Mouse (Mus musculus) intestine, postnatal 0 days (tissue): ENCODE data around the gene Ppme1. TPM values are rescaled to one million over a fixed set of nuclear protein-coding genes. Genes with fewer than 3 reads are reported as not detected.

Experiments used
- ATAC-seq: fragments of 200-750 bp; cut with Nextera tagmentation; 2 replicates; pipeline ENCODE4 v1.8.0; 2017; ENCODE audit warnings: mild to moderate bottlenecking, moderate TSS enrichment, moderate library complexity
- H3K27ac ChIP-seq: fragments of 300-500 bp; sonication (generic); 2 replicates; pipeline ENCODE4 v1.5.1; 2014; ENCODE audit warnings: mild to moderate bottlenecking, low read depth, low read length, moderate library complexity
- H3K27me3 ChIP-seq: fragments of 300-500 bp; sonication (generic); replicated peaks from 2 replicates; pipeline ENCODE4 v1.6.1; 2014; ENCODE audit warnings: low read length, mixed read lengths; ENCODE audit not compliant: control insufficient read depth, insufficient read depth
- H3K36me3 ChIP-seq: fragments of 300-500 bp; sonication (generic); 2 replicates; pipeline ENCODE4 v1.6.1; 2014; ENCODE audit warnings: mild to moderate bottlenecking, moderate library complexity; ENCODE audit not compliant: control insufficient read depth, insufficient read depth
- H3K4me1 ChIP-seq: fragments of 300-500 bp; sonication (generic); replicated peaks from 2 replicates; pipeline ENCODE4 v1.6.1; 2014; ENCODE audit warnings: antibody characterized with exemption, low read length, mixed read lengths; ENCODE audit not compliant: control insufficient read depth, insufficient read depth
- H3K4me2 ChIP-seq: fragments of 300-500 bp; sonication (generic); replicated peaks from 2 replicates; pipeline ENCODE4 v1.6.1; 2014; ENCODE audit warnings: low read depth, mild to moderate bottlenecking, moderate library complexity
- H3K4me3 ChIP-seq: fragments of 300-500 bp; sonication (generic); 2 replicates; pipeline ENCODE4 v1.5.1; 2014; ENCODE audit warnings: low read depth, low read length
- H3K9ac ChIP-seq: fragments of 300-500 bp; sonication (generic); 2 replicates; pipeline ENCODE4 v1.6.1; 2014; ENCODE audit warnings: mild to moderate bottlenecking, low read depth, low read length
- H3K9me3 ChIP-seq: fragments of 300-500 bp; sonication (generic); 2 replicates; pipeline ENCODE4 v1.6.1; 2016; ENCODE audit warnings: mixed run types; ENCODE audit not compliant: control insufficient read depth
- CTCF ChIP-seq: sonication (generic); IDR thresholded peaks from 2 replicates; pipeline ENCODE4 v1.5.1; 2016; ENCODE audit warnings: low read depth, mild to moderate bottlenecking, control low read depth, antibody characterized with exemption, moderate library complexity
- WGBS: fragments of 180-500 bp; shearing (Covaris S2); extraction: QIAGEN DNeasy Blood & Tissue Kit; methylation state at CpG from one replicate; pipeline ENCODE4 v1.1.7; 2014; 5-methylcytosine and 5-hydroxymethylcytosine counted together
- polyA plus RNA-seq: library from polyadenylated mRNA; unstranded; fragments of >200 nt; fragmentation: Nextera tagmentation; extraction: Ambion mirVana; gene quantifications from 2 replicates; pipeline ENCODE4 v1.2.1, GENCODE M21; 2015

The Ppme1 gene
- polyA plus RNA-seq, 1 experiment from 2014 or later = 22.7 TPM

DNA sequence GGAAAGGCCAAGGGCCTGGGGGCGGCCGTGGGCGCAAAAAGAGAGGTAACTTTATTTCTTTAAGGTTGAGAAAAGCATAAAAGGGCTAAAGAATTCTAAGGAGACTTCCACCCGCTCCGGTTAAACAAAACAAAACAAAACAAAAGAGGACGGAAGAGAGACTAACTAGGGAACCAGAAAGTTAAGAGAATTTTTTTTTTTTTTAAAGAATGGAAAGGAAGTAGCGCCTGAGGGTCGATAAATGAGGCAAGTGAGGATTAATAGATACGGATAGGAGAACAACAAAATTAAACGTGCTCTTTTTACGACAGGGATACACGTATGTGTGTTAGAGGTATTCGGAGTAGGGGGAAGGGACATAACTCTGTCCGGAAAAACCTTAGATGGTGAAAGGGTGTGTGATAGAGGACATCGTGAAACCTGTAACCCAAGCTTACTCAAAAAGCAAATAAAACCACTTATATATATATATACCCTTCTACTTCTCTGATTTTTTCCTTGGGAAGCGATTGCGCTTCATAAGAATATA is 409 bp upstream of the Ppme1 start:
- no peak for TF ChIP-seq CTCF
- ATAC-seq = no peak
- H3K4me3 ChIP-seq = peak overlapping the region; percentile 73
- no peaks in the 10 kb centered on the region for H3K36me3 ChIP-seq
- peak overlapping the region; percentile 28; the same call in 1 of the 2 replicates for H3K9ac ChIP-seq
- no peaks in the 10 kb centered on the region for H3K27me3 ChIP-seq
- H3K9me3 ChIP-seq = no peaks in the 10 kb centered on the region
- peaks cover 3% of the 10 kb centered on the region for H3K4me1 ChIP-seq
- H3K4me2 ChIP-seq = peak overlapping the region; percentile 68
- WGBS = 5% methylated on average over 17 of the region's 17 CpGs
- peak overlapping the region; percentile 77 for H3K27ac ChIP-seq

DNA sequence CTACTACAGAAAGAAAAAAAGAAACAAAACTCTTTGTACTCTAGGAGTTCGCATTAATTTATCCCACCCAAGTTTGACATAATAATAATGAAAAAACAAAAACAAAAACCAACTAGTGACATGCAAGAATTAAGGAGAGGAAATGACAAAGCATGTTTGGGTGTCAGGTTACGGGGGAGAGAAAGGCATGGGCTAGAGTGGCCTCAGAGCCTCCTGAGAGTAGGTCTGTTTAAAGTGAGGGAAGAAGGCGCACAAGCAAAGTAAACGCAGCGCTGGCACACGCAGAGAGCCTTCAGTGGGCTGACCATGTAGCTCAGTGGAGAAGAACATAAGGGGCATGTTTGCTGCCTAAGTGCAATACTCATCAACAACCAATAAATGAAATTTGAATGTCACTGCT is 7.2 kb downstream of the Ppme1 start:
- WGBS = 49% methylated on average over 6 of the region's 6 CpGs
- Histone ChIP-seq H3K4me3 (no peak overlapping the region), H3K4me2 (no peak overlapping the region), H3K27me3 (no peaks in the 10 kb centered on the region), H3K4me1 (no peaks in the 10 kb centered on the region), H3K27ac (no peak overlapping the region), H3K36me3 (no peaks in the 10 kb centered on the region), H3K9me3 (no peaks in the 10 kb centered on the region), H3K9ac (no peak overlapping the region)
- TF ChIP-seq CTCF = no peak
- ATAC-seq = no peak

DNA sequence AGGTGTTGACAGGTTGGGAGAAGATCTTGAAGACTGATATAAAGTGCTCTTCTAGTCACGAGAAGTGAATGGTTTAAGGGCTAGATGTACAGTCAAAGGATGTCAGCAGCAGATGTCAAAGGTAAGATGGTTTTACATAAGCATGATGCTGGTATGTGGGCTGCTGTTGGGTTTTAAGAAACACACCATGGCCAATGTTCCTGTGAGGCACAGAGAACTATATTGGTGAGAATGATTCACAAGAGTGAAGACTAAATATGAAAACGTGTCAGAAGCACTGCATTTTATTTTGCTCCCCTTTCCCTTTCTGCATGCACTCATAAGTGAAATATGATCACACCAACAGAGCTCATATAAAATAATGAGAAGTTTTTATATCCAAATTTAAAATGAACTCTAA is 8.9 kb downstream of the Ppme1 start:
- no peak overlapping the region for H3K27ac ChIP-seq
- no peaks in the 10 kb centered on the region for H3K36me3 ChIP-seq
- WGBS = 86% methylated on average over 2 of the region's 2 CpGs
- H3K27me3 ChIP-seq = no peaks in the 10 kb centered on the region
- TF ChIP-seq CTCF = no peak
- no peak overlapping the region for H3K4me3 ChIP-seq
- H3K9ac ChIP-seq = no peak overlapping the region
- H3K9me3 ChIP-seq = no peaks in the 10 kb centered on the region
- H3K4me1 ChIP-seq = no peaks in the 10 kb centered on the region
- no peak for ATAC-seq
- no peak overlapping the region for H3K4me2 ChIP-seq

DNA sequence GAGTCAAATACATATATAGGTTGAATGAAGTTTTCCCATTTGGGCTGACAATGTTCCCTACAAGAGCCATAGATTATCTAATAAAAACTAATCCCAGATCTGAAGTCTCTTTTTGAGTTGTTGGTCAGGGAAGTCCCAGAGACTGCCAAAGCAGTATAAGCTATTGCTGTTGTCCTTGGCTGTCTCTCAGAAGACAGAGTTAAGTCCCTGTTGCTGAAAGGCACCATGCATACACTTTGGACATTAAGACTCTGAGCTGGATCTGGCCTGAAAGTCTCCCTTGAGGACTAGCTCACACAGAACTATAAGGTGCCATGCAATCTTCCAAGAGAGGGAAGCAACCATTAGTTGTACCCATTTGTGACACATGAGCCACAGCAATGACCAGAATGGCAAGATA is 14.3 kb downstream of the Ppme1 start:
- Histone ChIP-seq H3K9ac (no peak overlapping the region), H3K27me3 (no peaks in the 10 kb centered on the region), H3K4me2 (no peak overlapping the region), H3K9me3 (no peaks in the 10 kb centered on the region), H3K27ac (no peak overlapping the region), H3K4me3 (no peak overlapping the region), H3K36me3 (no peaks in the 10 kb centered on the region), H3K4me1 (no peaks in the 10 kb centered on the region)
- no peak for ATAC-seq
- no peak for TF ChIP-seq CTCF

DNA sequence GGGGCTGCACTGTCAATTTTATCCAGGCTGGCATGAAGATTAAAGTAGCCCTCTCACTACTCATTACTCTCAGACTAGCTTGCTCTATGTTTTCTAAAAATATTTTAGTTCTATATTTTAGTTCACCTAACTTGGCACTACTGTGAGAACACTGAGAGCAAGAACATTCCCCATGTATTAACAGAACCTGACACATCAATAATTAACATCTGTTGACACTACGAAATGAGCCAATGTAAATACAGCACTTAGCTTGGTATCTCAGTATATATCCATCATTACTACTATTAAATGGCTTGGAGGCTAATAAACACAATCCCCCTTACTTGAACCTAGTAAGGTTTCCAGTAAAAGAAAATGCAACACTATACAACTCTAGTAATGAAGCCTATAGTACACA is 15.3 kb downstream of the Ppme1 start:
- Histone ChIP-seq H3K9me3 (no peaks in the 10 kb centered on the region), H3K27me3 (no peaks in the 10 kb centered on the region), H3K36me3 (no peaks in the 10 kb centered on the region), H3K27ac (no peak overlapping the region), H3K4me3 (no peak overlapping the region), H3K4me1 (no peaks in the 10 kb centered on the region), H3K4me2 (no peak overlapping the region), H3K9ac (no peak overlapping the region)
- no peak for ATAC-seq
- TF ChIP-seq CTCF = no peak
- 43% methylated on average over 1 of the region's 1 CpGs for WGBS

DNA sequence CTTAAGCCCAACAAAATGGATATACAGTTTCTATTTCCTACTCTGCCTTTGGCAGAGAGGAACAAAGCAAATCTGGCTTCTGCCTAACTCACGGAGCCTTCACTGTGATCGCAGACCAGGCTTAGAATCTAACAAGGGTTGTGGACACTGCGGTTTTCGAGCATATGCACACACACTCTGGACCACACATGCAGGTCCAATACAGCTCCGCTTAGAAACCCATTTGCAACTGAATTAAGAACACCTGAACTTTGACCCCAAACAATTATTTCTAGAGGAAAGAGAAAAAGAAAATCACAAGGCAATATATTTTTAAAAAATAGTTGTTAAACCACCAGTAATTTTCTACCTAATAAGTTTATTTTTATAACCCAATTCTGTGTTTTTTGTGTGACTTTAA is 15.8 kb downstream of the Ppme1 start:
- TF ChIP-seq CTCF = no peak
- no peak for ATAC-seq

DNA sequence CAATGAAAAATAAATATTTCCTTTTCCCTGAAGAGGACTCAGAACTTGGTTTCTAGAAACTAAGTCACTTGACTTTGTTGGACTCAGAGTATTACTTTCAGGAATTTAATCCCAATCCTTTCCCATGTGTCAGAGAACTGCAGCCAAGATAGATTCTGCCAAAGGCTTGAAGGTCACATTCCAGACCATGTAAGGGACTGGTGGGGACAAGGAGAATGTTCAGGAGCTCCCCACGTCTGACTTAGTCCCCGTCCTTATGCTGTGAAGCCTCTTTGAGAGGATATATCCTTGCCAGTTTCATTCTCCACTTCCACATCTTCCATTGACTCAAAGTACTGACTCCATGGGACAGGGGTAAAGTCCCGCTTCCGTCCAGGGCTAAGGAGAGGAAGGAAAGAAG is 17.1 kb downstream of the Ppme1 start:
- H3K9ac ChIP-seq = no peak overlapping the region
- no peak for TF ChIP-seq CTCF
- 78% methylated on average over 4 of the region's 4 CpGs for WGBS
- H3K27me3 ChIP-seq = no peaks in the 10 kb centered on the region
- no peak overlapping the region for H3K27ac ChIP-seq
- peaks cover 9% of the 10 kb centered on the region; the same call in 1 of the 2 replicates for H3K36me3 ChIP-seq
- no peaks in the 10 kb centered on the region for H3K9me3 ChIP-seq
- H3K4me1 ChIP-seq = no peaks in the 10 kb centered on the region
- no peak overlapping the region for H3K4me2 ChIP-seq
- no peak overlapping the region for H3K4me3 ChIP-seq
- ATAC-seq = no peak

More for the DNA sequence above, 15.8 kb downstream of the Ppme1 start:
- no peak overlapping the region for H3K9ac ChIP-seq
- 56% methylated on average over 5 of the region's 5 CpGs for WGBS
- no peak overlapping the region for H3K4me3 ChIP-seq
- no peak overlapping the region for H3K4me2 ChIP-seq
- H3K27ac ChIP-seq = no peak overlapping the region
- no peaks in the 10 kb centered on the region for H3K4me1 ChIP-seq
- peaks cover 3% of the 10 kb centered on the region; the same call in 1 of the 2 replicates for H3K36me3 ChIP-seq
- H3K27me3 ChIP-seq = no peaks in the 10 kb centered on the region
- no peaks in the 10 kb centered on the region for H3K9me3 ChIP-seq
